Mouse (Mus musculus) stomach, postnatal 0 days (tissue): ENCODE results near the gene Mgp. TPM values are rescaled to one million over a fixed set of nuclear protein-coding genes. Genes with fewer than 3 reads are reported as not detected.

ENCODE experiments used
- ATAC-seq: fragments of 200-750 bp; cut with Nextera tagmentation; 2 replicates; pipeline ENCODE4 v1.8.0; 2017; ENCODE audit not compliant: low FRiP score, low TSS enrichment
- DNase-seq: peaks from one replicate; pipeline ENCODE4 v3.0.0-alpha.2; 2016; ENCODE audit warnings: low spot score
- H3K27ac ChIP-seq: fragments of 300-500 bp; sonication (generic); replicated peaks from 2 replicates; pipeline ENCODE4 v1.5.1; 2014; ENCODE audit warnings: mild to moderate bottlenecking, control low read depth
- H3K27me3 ChIP-seq: fragments of 300-500 bp; sonication (generic); 2 replicates; pipeline ENCODE4 v1.6.1; 2014; ENCODE audit warnings: low read length; ENCODE audit not compliant: control insufficient read depth, insufficient read depth
- H3K36me3 ChIP-seq: fragments of 300-500 bp; sonication (generic); 2 replicates; pipeline ENCODE4 v1.6.1; 2014; ENCODE audit warnings: low read length, mixed read lengths; ENCODE audit not compliant: control insufficient read depth, insufficient read depth
- H3K4me1 ChIP-seq: fragments of 300-500 bp; sonication (generic); replicated peaks from 2 replicates; pipeline ENCODE4 v1.6.1; 2014; ENCODE audit warnings: antibody characterized with exemption; ENCODE audit not compliant: control insufficient read depth, insufficient read depth
- H3K4me2 ChIP-seq: fragments of 300-500 bp; sonication (generic); replicated peaks from 2 replicates; pipeline ENCODE4 v1.6.1; 2014; ENCODE audit warnings: low read depth, mild to moderate bottlenecking, control low read depth, moderate library complexity
- H3K4me3 ChIP-seq: fragments of 300-500 bp; sonication (generic); 2 replicates; pipeline ENCODE4 v1.5.1; 2014; ENCODE audit warnings: low read depth, low read length, control low read depth
- H3K9ac ChIP-seq: fragments of 300-500 bp; sonication (generic); 2 replicates; pipeline ENCODE4 v1.6.1; 2014; ENCODE audit warnings: mild to moderate bottlenecking, low read length, control low read depth, mixed read lengths
- H3K9me3 ChIP-seq: fragments of 300-500 bp; sonication (generic); 2 replicates; pipeline ENCODE4 v1.6.1; 2016; ENCODE audit warnings: low read length; ENCODE audit not compliant: control insufficient read depth
- CTCF ChIP-seq: IDR thresholded peaks from 2 replicates; pipeline ENCODE4 v1.5.1; 2016; ENCODE audit warnings: antibody characterized with exemption, low read depth, mild to moderate bottlenecking, moderate library complexity
- EP300 ChIP-seq: optimal IDR thresholded peaks from 2 replicates; pipeline ENCODE3; 2016; ENCODE audit warnings: antibody characterized with exemption
- WGBS: fragments of 180-500 bp; shearing (Covaris S2); extraction: QIAGEN DNeasy Blood & Tissue Kit; methylation state at CpG from one replicate; pipeline ENCODE4 v1.1.7; 2014; 5-methylcytosine and 5-hydroxymethylcytosine counted together
- polyA plus RNA-seq: library from polyadenylated mRNA; unstranded; fragments of >200 nt; fragmentation: Nextera tagmentation; extraction: Ambion mirVana; gene quantifications from 2 replicates; pipeline ENCODE4 v1.2.1, GENCODE M21; 2015

Gene Mgp
- polyA plus RNA-seq, 1 experiment from 2014 or later = 473 TPM

GRCm38 (mm10) chr6:136827116-136827515 is 48.5 kb downstream of the Mgp start:
- peak overlapping the region; percentile 55 for H3K4me2 ChIP-seq
- WGBS = 9% methylated on average over 7 of the region's 7 CpGs
- TF ChIP-seq EP300 (no peak), CTCF (no peak)
- no peak for ATAC-seq
- peaks cover 2% of the 10 kb centered on the region; the same call in 1 of the 2 replicates for H3K4me1 ChIP-seq
- H3K9ac ChIP-seq = peak overlapping the region; percentile 99
- peaks cover 19% of the 10 kb centered on the region; the same call in 1 of the 2 replicates for H3K36me3 ChIP-seq
- H3K27me3 ChIP-seq = no peaks in the 10 kb centered on the region
- DNase-seq = no peak
- H3K9me3 ChIP-seq = no peaks in the 10 kb centered on the region
- H3K27ac ChIP-seq = peak overlapping the region; percentile 86; the same call in 1 of the 2 replicates
- peak overlapping the region; percentile 99 for H3K4me3 ChIP-seq

DNA sequence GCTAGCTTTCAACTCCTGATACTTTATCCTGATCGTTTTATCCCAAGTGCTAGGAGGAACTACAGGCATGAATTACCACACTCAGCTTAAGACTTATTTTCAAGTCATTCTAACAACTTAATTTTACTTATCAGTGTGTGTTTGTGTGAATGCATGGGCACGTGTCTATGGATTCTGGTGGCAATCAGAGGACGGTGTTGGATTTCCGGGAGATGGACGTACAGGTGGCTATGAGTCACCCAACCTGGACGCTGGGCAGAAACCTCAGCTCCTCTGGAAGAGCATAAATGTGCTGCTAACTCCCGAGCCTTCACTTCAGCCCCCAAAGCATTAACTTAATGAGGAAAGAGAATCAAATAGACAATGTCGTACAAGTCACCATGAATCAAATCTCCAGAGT is 50.6 kb downstream of the Mgp start:
- Histone ChIP-seq H3K4me3 (no peak overlapping the region), H3K27me3 (no peaks in the 10 kb centered on the region), H3K36me3 (peaks cover 36% of the 10 kb centered on the region), H3K9ac (no peak overlapping the region), H3K27ac (no peak overlapping the region), H3K4me1 (peaks cover 2% of the 10 kb centered on the region; the same call in 1 of the 2 replicates), H3K9me3 (no peaks in the 10 kb centered on the region), H3K4me2 (no peak overlapping the region)
- no peak for DNase-seq
- ATAC-seq = no peak
- 87% methylated on average over 8 of the region's 8 CpGs for WGBS
- no peak for TF ChIP-seq CTCF
- TF ChIP-seq EP300 = no peak

Other genes starting within 250 kb of the Mgp start
- 37.8 and 39.6 TPM in 2 replicates for gene Plbd1, start 213.9 kb downstream of the Mgp start, polyA plus RNA-seq
- gene Gucy2c, start 94.1 kb downstream of the Mgp start, polyA plus RNA-seq = 2.0 and 2.5 TPM in 2 replicates
- gene Hist4h4, start 71.4 kb downstream of the Mgp start, polyA plus RNA-seq = 0.59 and 0.68 TPM in 2 replicates
- gene H2afj, start 67.6 kb downstream of the Mgp start, polyA plus RNA-seq = 439 and 445 TPM in 2 replicates
- 0.46 and 0.96 TPM in 2 replicates for gene BC049715, start 48.2 kb downstream of the Mgp start, polyA plus RNA-seq
- gene Wbp11, start 47.6 kb downstream of the Mgp start, polyA plus RNA-seq = 39.8 and 42.8 TPM in 2 replicates
- gene Smco3, start 40.4 kb downstream of the Mgp start, polyA plus RNA-seq = 0.56 and 0.63 TPM in 2 replicates
- gene Art4, start 18.1 kb downstream of the Mgp start, polyA plus RNA-seq = 3.2 and 3.3 TPM in 2 replicates
- gene Erp27, start 46.4 kb upstream of the Mgp start, polyA plus RNA-seq = 0.65 and 1.0 TPM in 2 replicates
- 0.06 and 0.40 TPM in 2 replicates for gene Pde6h, start 48.0 kb upstream of the Mgp start, polyA plus RNA-seq
- 27.3 and 34.9 TPM in 2 replicates for gene Arhgdib, start 66.1 kb upstream of the Mgp start, polyA plus RNA-seq